Mouse (Mus musculus): Measurements from ENCODE around the gene Sec22c. TPM values are rescaled to one million over a fixed set of nuclear protein-coding genes. Genes with fewer than 3 reads are reported as not detected.

Gene Sec22c
- polyA plus RNA-seq, 1 experiment from 2014 or later: 17.4 TPM

DNA sequence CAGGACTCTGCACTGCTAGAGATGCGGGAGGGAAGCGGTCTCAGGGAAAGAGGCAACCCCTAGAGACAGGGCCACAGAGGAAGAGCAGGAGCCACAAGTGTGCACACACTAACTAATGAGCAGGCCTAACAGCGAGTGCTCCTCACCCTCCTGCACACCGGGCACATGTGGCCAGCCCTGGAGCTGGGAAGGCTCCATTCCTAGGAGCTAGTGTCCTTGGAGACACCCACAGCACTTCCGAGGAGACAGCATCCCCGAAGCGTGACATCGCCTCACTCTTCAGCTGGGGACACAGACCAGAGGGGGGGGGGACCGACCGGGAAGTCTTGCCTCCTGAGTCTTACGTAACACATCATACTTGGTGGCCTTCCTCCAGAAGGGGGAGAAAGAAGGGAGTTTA, 37.5 kb downstream of the Sec22c start:
- ATAC-seq (ENCODE audit: insufficient read depth, low FRiP score, low TSS enrichment) (no peak), DNase-seq (ENCODE audit: low spot score) (no peak)
- Histone ChIP-seq H3K9ac (ENCODE audit: low read length) (no peak overlapping the region), H3K9me3 (ENCODE audit: control insufficient read depth, low read length) (no peaks in the 10 kb centered on the region), H3K27me3 (ENCODE audit: control insufficient read depth, insufficient read depth, low read length) (peaks cover 10% of the 10 kb centered on the region), H3K4me1 (ENCODE audit: control insufficient read depth, insufficient read depth, low read length) (peaks cover 14% of the 10 kb centered on the region), H3K27ac (ENCODE audit: low read depth, low read length) (no peak overlapping the region), H3K36me3 (ENCODE audit: control insufficient read depth, insufficient read depth, low read length) (no peaks in the 10 kb centered on the region), H3K4me3 (ENCODE audit: low read depth, low read length) (no peak overlapping the region), H3K4me2 (ENCODE audit: low read depth) (no peak overlapping the region)
- WGBS: 81% methylated on average over 9 of the region's 11 CpGs

DNA sequence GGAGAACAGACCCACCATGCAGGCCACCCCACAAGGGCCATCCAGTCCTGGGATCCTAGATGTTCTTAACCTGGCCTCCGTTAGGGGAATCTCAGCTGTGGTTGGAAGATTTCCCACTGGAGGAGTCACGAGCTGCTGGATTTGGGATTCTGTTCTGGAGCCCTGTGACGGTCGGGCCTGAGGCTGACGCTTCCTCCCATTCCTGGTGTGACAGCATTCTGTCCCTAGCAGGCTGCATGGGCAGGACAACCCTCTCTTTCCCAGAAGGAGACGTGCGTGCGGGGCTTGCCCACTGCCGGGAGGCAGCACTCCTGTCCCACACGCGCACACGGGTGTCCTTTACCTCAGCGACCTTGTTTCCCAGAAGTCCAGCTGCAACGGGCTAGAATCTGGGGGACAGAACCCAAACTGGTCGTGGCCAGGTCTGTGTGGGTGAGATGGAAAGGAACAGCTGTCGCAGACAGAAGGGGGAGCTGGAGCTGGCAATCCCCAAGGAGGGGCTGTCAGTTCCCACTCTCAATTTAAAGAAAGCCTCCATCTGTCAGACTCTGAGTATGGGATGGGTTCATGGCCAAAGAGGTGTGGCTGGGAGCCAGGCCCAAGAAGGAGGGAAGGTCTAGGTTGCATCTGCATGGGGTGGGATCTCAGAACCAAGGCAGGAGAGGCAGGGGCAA, 38.2 kb downstream of the Sec22c start:
- Histone ChIP-seq H3K27me3 (ENCODE audit: control insufficient read depth, insufficient read depth, low read length) (peaks cover 10% of the 10 kb centered on the region), H3K4me3 (ENCODE audit: low read depth, low read length) (no peak overlapping the region), H3K9me3 (ENCODE audit: control insufficient read depth, low read length) (no peaks in the 10 kb centered on the region), H3K4me2 (ENCODE audit: low read depth) (no peak overlapping the region), H3K4me1 (ENCODE audit: control insufficient read depth, insufficient read depth, low read length) (peaks cover 11% of the 10 kb centered on the region), H3K9ac (ENCODE audit: low read length) (no peak overlapping the region), H3K36me3 (ENCODE audit: control insufficient read depth, insufficient read depth, low read length) (no peaks in the 10 kb centered on the region), H3K27ac (ENCODE audit: low read depth, low read length) (no peak overlapping the region)
- 69% methylated on average over 16 of the region's 16 CpGs for WGBS
- DNase-seq (ENCODE audit: low spot score): no peak
- no peak for ATAC-seq (ENCODE audit: insufficient read depth, low FRiP score, low TSS enrichment)

DNA sequence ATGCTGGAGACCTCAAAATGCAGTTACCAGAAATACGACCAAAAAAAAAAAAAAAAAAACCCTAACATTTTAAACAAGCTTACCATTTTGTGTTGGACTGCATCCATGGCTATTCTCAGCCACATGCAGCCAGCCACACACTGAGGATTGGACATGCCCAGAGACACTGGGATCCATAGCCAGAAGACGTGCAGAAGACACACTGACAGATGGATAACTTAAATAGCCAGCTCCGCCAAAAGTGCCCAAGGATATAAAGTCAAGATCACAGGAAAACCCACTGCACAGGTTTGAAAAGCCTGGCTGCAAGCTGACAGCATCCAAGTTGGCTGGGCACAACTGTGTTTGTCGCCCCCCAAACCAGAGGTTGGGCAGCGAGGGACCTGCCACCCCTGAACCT, 41.2 kb downstream of the Sec22c start:
- peaks cover 4% of the 10 kb centered on the region; the same call in 1 of the 2 replicates for H3K4me1 ChIP-seq (ENCODE audit: control insufficient read depth, insufficient read depth, low read length)
- ATAC-seq (ENCODE audit: insufficient read depth, low FRiP score, low TSS enrichment): no peak
- H3K9ac ChIP-seq (ENCODE audit: low read length): no peak overlapping the region
- no peaks in the 10 kb centered on the region for H3K27me3 ChIP-seq (ENCODE audit: control insufficient read depth, insufficient read depth, low read length)
- no peak overlapping the region for H3K4me2 ChIP-seq (ENCODE audit: low read depth)
- 93% methylated on average over 5 of the region's 5 CpGs for WGBS
- no peak for DNase-seq (ENCODE audit: low spot score)
- no peaks in the 10 kb centered on the region for H3K9me3 ChIP-seq (ENCODE audit: control insufficient read depth, low read length)
- H3K4me3 ChIP-seq (ENCODE audit: low read depth, low read length): no peak overlapping the region
- H3K27ac ChIP-seq (ENCODE audit: low read depth, low read length): no peak overlapping the region
- H3K36me3 ChIP-seq (ENCODE audit: control insufficient read depth, insufficient read depth, low read length): no peaks in the 10 kb centered on the region

DNA sequence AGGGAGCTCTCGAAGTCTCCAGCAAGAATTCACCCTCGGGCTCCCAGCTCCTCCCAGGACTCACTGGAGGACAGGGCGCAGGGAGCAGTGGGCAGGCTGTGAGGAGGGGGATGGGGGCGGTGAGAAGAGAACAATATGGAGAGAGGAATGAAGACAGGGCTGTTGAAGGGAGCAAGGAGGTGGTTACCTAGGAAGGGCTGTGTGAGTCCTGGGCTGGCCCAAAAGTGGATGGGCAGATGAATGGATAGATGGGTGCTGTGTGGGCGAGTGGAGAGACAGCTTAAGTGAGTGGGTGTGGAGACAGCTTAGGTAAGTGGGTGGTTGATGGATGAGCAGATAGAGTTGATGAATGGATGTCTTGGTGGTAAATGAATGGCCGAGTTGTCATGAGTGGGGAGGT, 41.8 kb downstream of the Sec22c start:
- Histone ChIP-seq H3K4me1 (ENCODE audit: control insufficient read depth, insufficient read depth, low read length) (peaks cover 4% of the 10 kb centered on the region; the same call in 1 of the 2 replicates), H3K9me3 (ENCODE audit: control insufficient read depth, low read length) (no peaks in the 10 kb centered on the region), H3K27me3 (ENCODE audit: control insufficient read depth, insufficient read depth, low read length) (no peaks in the 10 kb centered on the region), H3K4me3 (ENCODE audit: low read depth, low read length) (no peak overlapping the region), H3K36me3 (ENCODE audit: control insufficient read depth, insufficient read depth, low read length) (no peaks in the 10 kb centered on the region), H3K4me2 (ENCODE audit: low read depth) (no peak overlapping the region), H3K27ac (ENCODE audit: low read depth, low read length) (no peak overlapping the region), H3K9ac (ENCODE audit: low read length) (no peak overlapping the region)
- WGBS: 82% methylated on average over 6 of the region's 6 CpGs
- no peak for DNase-seq (ENCODE audit: low spot score)
- no peak for ATAC-seq (ENCODE audit: insufficient read depth, low FRiP score, low TSS enrichment)

DNA sequence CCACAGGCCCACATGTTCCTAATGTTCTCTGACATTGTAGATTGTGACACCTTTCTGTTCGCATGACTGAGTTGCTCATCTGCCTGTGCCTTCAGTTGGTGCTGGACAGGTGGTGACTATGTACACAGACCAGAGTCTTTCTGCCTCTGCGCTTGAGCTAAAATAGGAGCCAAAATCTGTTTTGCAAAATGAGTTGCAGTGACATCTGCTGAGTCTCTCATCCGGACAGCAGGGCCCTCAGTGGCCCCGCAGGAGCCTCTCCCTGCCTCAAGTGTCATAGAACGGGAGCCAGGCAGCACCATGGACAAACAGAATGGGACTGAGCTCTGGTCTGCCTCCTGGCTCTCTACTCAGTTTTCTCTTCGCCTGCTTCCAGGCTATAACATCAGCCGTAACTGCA, 45.5 kb downstream of the Sec22c start:
- Histone ChIP-seq H3K36me3 (ENCODE audit: control insufficient read depth, insufficient read depth, low read length) (no peaks in the 10 kb centered on the region), H3K4me2 (ENCODE audit: low read depth) (no peak overlapping the region), H3K9me3 (ENCODE audit: control insufficient read depth, low read length) (no peaks in the 10 kb centered on the region), H3K4me1 (ENCODE audit: control insufficient read depth, insufficient read depth, low read length) (no peaks in the 10 kb centered on the region), H3K4me3 (ENCODE audit: low read depth, low read length) (no peak overlapping the region), H3K27me3 (ENCODE audit: control insufficient read depth, insufficient read depth, low read length) (no peaks in the 10 kb centered on the region), H3K27ac (ENCODE audit: low read depth, low read length) (no peak overlapping the region), H3K9ac (ENCODE audit: low read length) (no peak overlapping the region)
- no peak for ATAC-seq (ENCODE audit: insufficient read depth, low FRiP score, low TSS enrichment)
- 82% methylated on average over 7 of the region's 7 CpGs for WGBS
- DNase-seq (ENCODE audit: low spot score): no peak

DNA sequence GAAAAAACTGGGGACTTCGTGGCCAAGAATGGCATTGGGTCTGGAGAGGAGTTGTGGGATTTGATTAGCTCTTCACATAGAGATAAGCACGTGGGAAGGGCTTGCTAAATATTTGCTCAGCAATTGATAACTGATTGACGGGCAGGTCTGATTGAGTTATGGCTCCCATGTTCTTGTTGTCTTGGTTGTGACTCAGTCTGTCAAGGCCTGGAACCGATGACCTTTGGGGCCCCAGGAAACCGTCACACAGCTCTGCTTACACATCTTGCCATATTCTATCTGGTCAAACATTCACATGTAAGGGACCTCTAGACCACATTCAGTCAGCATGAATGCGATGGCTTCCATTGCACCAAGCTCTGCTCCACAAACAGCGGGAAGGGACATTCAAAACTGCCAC, 47.0 kb downstream of the Sec22c start:
- WGBS: 86% methylated on average over 7 of the region's 7 CpGs
- DNase-seq (ENCODE audit: low spot score) (no peak), ATAC-seq (ENCODE audit: insufficient read depth, low FRiP score, low TSS enrichment) (no peak)

DNA sequence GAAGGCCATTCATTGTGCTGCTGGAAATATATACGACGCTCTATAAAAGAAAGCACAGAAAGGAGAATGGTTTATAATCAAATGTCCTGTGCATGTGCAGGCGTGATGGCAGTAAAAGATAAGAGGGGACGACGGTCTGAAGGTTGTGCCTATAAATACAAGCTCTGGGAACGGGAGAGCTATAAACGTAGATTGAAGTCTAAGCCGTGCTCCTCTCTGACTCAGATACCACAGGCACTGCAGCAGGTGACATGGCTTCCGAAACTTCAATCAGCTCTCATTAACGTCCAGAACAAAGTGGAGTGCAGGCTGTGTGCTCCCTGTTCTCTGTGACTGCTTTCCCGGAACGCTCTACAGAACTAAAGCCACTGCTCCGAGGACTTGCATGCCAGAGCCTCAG, 48.1 kb downstream of the Sec22c start:
- no peak for ATAC-seq (ENCODE audit: insufficient read depth, low FRiP score, low TSS enrichment)
- no peak overlapping the region for H3K27ac ChIP-seq (ENCODE audit: low read depth, low read length)
- DNase-seq (ENCODE audit: low spot score): no peak
- H3K4me3 ChIP-seq (ENCODE audit: low read depth, low read length): no peak overlapping the region
- H3K4me1 ChIP-seq (ENCODE audit: control insufficient read depth, insufficient read depth, low read length): no peaks in the 10 kb centered on the region
- H3K27me3 ChIP-seq (ENCODE audit: control insufficient read depth, insufficient read depth, low read length): no peaks in the 10 kb centered on the region
- H3K4me2 ChIP-seq (ENCODE audit: low read depth): no peak overlapping the region
- no peaks in the 10 kb centered on the region for H3K9me3 ChIP-seq (ENCODE audit: control insufficient read depth, low read length)
- no peak overlapping the region for H3K9ac ChIP-seq (ENCODE audit: low read length)
- 58% methylated on average over 13 of the region's 13 CpGs for WGBS
- no peaks in the 10 kb centered on the region for H3K36me3 ChIP-seq (ENCODE audit: control insufficient read depth, insufficient read depth, low read length)

More for the DNA sequence above, 47.0 kb downstream of the Sec22c start:
- H3K36me3 ChIP-seq (ENCODE audit: control insufficient read depth, insufficient read depth, low read length): no peaks in the 10 kb centered on the region
- no peak overlapping the region for H3K9ac ChIP-seq (ENCODE audit: low read length)
- H3K27me3 ChIP-seq (ENCODE audit: control insufficient read depth, insufficient read depth, low read length): no peaks in the 10 kb centered on the region
- H3K9me3 ChIP-seq (ENCODE audit: control insufficient read depth, low read length): no peaks in the 10 kb centered on the region
- H3K4me2 ChIP-seq (ENCODE audit: low read depth): no peak overlapping the region
- no peak overlapping the region for H3K4me3 ChIP-seq (ENCODE audit: low read depth, low read length)
- no peaks in the 10 kb centered on the region for H3K4me1 ChIP-seq (ENCODE audit: control insufficient read depth, insufficient read depth, low read length)
- H3K27ac ChIP-seq (ENCODE audit: low read depth, low read length): no peak overlapping the region

DNA sequence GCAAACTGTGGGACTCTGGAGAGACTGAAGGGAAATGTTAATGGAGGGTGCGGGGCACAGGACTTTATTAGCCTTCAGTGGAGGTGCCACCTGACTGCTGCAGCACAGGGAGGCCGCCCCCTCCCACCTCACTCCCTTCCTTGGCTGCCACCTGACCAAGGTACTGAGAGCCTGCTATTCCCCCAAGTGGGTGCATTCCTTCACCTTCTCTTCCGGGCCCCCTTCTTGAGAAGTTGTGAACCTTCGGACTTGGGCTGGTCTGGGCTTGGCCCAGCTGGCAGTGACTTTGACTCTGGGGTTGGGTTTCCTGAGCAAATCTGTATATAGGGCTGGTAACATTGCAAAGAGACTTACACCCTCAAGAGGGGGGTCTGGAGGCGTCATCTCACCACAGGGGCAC, 49.0 kb downstream of the Sec22c start:
- no peak overlapping the region for H3K9ac ChIP-seq (ENCODE audit: low read length)
- H3K27me3 ChIP-seq (ENCODE audit: control insufficient read depth, insufficient read depth, low read length): no peaks in the 10 kb centered on the region
- no peak overlapping the region for H3K4me2 ChIP-seq (ENCODE audit: low read depth)
- H3K4me1 ChIP-seq (ENCODE audit: control insufficient read depth, insufficient read depth, low read length): no peaks in the 10 kb centered on the region
- ATAC-seq (ENCODE audit: insufficient read depth, low FRiP score, low TSS enrichment): no peak
- H3K4me3 ChIP-seq (ENCODE audit: low read depth, low read length): no peak overlapping the region
- DNase-seq (ENCODE audit: low spot score): no peak
- no peak overlapping the region for H3K27ac ChIP-seq (ENCODE audit: low read depth, low read length)
- no peaks in the 10 kb centered on the region for H3K9me3 ChIP-seq (ENCODE audit: control insufficient read depth, low read length)
- H3K36me3 ChIP-seq (ENCODE audit: control insufficient read depth, insufficient read depth, low read length): no peaks in the 10 kb centered on the region
- 82% methylated on average over 5 of the region's 5 CpGs for WGBS

DNA sequence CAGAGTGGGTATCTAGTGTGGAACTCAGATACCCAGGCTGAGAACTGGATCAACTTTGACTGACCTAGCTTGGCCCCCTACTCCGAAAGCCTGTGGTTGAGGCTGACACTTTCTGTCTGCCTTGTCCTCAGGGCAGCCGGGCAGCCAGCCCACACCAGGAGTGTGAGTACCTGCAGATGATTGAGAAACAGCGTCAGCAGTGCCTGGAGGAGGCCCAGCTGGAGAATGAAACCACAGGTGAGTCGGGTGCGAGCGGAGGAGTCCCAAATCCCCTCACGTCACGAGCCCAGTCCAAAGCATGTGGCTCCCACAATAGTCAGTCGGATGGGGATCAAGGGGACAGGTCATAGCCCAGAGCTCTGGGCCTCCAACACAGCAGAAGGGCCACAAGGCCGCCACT, 51.6 kb downstream of the Sec22c start:
- no peaks in the 10 kb centered on the region for H3K27me3 ChIP-seq (ENCODE audit: control insufficient read depth, insufficient read depth, low read length)
- H3K9ac ChIP-seq (ENCODE audit: low read length): no peak overlapping the region
- H3K4me3 ChIP-seq (ENCODE audit: low read depth, low read length): no peak overlapping the region
- ATAC-seq (ENCODE audit: insufficient read depth, low FRiP score, low TSS enrichment) (no peak), DNase-seq (ENCODE audit: low spot score) (no peak)
- no peak overlapping the region for H3K4me2 ChIP-seq (ENCODE audit: low read depth)
- H3K4me1 ChIP-seq (ENCODE audit: control insufficient read depth, insufficient read depth, low read length): no peaks in the 10 kb centered on the region
- no peak overlapping the region for H3K27ac ChIP-seq (ENCODE audit: low read depth, low read length)
- WGBS: 86% methylated on average over 10 of the region's 10 CpGs
- no peaks in the 10 kb centered on the region for H3K9me3 ChIP-seq (ENCODE audit: control insufficient read depth, low read length)
- H3K36me3 ChIP-seq (ENCODE audit: control insufficient read depth, insufficient read depth, low read length): no peaks in the 10 kb centered on the region
